Mouse (Mus musculus) cerebellum, adult (tissue): Measurements from ENCODE around the gene Abcb1a.

ENCODE experiments used
- ATAC-seq: cut with Nextera tagmentation; 2 replicates; pipeline ENCODE4 v1.9.2; 2017; ENCODE audit warnings: mild to moderate bottlenecking, moderate library complexity, mixed read lengths; ENCODE audit not compliant: insufficient number of reproducible peaks, low FRiP score, low TSS enrichment

Gene Abcb1a

DNA sequence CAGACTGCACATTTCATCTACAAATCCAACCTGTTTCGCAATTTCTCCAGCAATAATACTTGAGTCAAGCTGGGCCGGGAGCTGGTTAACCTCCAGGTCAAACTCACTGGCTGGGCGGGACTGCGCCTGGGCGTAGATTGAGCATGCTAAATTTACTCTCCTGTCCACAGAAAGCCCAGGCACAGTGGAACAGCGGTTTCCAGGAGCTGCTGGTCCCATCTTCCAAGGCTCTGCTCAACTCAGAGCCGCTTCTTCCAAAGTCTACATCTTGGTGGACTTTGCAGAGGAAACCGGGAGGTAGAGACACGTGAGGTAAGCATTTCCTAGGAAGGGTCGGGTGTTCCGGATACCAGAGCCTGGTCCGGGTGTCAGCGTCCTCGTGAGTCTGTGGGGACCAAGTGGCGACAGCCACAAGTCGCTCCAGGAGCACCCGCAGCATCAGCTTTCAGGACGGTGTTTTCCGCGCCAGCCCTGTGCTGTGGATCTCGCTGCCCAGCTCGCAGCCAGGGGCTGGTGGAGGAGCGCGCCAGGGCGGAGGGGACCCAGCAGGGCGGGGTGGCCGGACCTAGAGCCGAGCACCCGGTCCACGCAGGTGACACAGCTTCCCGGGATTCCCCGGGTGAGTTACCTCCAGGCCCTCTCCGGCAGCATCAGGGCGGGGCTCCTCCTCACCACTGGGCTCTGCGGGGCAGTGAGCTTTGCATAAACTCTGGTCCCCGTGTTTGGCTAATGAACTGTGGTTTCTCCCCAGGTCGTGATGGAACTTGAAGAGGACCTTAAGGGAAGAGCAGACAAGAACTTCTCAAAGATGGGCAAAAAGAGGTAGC lies at the start of gene Abcb1a:
Gene Abcb1a, plus strand, starts transcription at position 167 of the 827 bp plus-strand sequence.
- peak; percentile 56 for ATAC-seq

DNA sequence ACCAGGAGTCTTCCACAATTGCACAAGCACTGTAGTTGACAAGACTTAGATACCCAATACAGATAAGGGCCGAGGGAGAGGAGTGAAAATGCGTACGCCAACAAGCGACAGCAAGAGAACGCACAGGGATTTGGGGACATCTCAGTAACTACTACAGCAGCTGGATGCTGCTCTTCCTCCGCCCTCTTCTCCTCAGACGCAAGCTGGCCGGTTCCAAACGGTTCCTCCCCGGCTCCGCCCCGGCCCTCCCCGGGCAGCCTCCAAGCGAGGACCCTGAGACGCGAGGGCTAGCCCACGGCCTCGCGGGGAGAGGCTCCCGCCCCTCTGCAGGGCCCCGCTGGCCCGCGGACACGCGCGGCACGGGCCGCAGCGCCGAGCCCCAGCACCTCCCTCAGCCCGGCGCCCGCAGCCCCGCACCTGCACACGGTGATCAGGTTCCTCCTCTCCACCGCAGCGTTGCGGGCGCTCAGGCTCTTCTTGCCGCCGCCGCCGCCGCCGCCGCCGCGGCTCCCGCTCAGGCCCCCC lies 37.7 kb upstream of the Abcb1a start:
- ATAC-seq, result peak; percentile 69

DNA sequence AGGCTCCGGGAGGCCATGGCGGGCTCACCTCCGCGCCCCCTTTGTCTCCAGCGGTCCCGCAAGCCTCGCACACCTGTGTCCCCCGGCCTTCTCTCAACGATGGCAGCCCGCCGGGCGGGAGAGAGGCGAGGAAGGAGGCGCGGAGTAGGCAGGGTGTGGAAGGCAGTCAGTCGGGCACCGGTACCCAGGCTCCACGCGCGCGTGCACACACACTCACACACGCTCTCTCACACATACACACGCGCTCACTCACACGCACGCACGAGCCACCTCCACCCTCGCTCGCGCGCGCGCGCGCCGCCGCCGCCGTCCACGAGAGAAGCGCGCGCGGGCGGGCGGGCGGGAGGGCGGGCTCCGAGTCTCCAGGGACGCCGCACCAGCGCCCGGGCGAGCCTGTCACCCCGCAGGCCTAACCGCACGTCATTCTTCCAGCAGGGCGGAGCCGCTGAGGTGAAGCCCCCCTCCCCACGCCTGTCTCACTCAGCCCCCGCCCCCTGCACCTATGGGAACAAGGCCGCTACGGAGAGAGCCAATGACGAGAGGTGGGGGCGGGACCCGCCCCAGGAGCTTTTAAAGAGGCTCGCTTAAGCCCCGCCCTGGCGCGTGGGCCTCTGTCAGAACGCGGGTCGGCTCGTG lies 37.2 kb upstream of the Abcb1a start, which contains the start of gene Rundc3b:
Gene Rundc3b, minus strand, starts transcription at position 357 of the 636 bp plus-strand sequence.
- ATAC-seq, result peak; percentile 91

DNA sequence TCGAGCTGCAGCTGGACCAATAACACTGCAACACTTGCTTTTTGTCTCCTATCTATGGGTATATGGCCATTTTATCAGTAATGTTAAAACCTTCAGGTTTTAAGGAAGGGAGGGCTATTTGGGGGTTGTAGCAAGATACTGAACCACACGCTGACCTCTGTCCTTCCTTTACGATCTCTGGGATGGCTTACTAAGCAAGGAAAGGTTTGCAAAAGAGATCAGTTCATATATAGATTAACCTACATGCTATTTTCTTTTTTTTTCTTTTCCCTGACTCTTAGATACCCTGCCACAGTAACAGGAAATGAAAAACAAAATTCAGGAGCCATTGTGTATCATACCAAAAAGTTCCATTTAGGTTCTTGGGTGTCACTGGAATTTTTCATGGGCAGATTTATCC lies 27.0 kb upstream of the Abcb1a start:
- no peak for ATAC-seq

DNA sequence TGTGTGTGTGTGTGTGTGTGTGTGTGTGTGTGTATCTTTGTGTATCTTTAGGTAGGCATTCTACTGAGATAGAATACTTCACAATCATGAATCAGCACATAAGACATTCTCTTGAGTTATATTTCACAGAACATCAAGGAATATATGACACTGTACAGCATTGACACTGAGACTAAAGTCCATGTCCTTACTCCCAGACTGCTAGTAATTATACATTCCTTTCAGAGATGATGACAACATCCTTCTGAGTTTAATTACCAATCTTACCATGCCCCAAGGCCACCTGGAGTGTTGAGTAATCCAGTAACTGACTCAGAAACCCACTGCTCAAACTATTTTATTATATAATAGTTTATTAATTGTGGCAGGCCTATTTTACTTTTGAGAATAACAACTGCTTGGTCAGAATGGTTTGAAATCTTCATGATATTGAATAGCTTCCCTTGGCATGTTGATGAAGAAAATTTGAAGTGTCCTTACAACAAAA lies 25.3 kb upstream of the Abcb1a start:
- no peak for ATAC-seq

DNA sequence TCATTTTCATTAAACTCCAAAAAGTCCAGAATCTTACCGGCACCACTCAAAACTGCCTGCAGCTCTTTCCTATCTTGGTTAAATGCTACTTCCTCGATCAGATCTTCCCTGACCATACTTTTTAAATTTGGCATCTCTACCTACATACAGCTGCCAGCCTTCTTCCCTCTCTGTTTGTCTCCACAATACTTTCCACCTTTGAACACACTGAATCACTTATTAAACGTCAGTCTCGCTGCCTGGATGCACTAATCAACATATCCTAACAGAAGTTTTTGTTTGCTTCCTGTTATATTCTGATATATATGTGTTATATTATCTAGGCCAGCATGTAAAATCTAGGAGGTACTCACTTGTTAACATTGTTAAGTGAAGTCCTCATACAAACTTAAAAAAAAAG lies 11.6 kb upstream of the Abcb1a start:
- ATAC-seq, result no peak

DNA sequence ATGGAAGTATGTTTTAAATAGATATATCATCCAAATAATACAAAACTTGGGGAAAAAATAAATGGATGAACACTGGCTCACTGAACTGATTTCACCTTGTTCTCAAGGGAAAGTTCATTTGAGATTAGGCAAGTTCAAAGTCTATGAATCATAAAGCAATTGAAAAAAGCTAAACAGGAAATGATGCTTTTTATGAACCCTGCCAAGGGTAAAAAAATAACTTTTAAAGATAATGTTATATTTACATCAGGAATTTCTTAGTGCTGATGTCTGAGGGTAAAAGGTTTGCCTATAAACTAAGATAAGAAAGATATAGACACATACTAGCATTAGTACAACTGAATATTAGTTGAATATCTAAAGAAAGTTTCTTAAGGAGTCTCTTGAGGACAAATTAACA lies 11.1 kb upstream of the Abcb1a start:
- no peak for ATAC-seq

DNA sequence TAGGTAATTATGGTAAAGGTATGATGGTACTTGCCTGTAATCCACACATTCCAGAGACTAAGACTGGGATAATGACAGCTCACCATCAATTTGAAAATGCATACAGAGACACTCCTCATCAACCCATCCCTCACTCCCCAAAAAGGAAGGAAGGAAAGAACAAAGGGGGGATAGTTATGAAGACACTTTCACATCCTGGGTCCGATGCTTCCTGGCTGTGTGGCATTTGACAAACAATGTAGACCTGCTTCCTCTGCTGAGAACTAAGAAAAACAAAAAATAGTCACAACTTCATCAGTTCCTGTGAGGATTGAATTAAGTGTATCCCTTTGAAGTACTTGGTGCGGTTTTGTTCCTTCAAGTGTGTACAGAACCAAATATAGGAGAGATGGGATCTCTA lies 7.8 kb upstream of the Abcb1a start:
- no peak for ATAC-seq

DNA sequence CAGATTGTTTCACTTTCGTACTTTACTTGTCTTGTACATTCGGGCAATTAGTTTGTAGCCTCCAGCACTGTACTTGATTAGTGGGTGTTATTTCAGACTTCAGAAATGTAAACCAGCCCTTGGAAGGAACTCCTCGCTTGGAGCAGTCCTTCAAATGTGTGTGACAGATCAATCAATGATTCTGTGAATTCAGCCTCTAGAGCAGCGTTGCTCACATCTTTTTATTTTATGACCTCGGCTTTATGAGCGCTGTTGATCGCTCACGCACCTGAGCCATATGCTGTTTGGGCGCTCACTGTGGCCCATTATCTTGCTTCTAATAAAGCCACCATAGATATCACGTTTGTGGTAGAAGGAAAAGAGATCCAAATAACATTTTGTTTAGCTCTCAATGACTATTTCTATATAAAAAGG lies 868 bp downstream of the Abcb1a start:
- ATAC-seq, result no peak

DNA sequence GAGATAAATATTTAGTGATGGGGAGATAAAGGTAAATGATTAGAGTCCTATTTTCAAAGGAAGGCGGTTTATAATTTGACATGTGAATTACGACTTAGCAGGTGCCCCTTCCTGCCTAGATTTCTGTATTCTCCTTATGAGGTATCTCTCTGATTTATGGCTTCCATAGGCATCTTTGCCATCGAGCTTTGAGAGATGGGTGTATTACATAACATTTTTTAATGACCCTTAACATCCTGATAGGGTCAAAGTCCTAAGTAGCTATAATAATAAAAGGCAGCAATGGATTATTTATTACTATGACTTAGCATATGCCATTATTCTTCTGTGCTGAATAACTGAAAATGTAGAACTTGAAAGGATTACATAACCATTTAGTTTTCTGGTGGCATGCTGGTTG lies 4.8 kb downstream of the Abcb1a start:
- ATAC-seq, result no peak

DNA sequence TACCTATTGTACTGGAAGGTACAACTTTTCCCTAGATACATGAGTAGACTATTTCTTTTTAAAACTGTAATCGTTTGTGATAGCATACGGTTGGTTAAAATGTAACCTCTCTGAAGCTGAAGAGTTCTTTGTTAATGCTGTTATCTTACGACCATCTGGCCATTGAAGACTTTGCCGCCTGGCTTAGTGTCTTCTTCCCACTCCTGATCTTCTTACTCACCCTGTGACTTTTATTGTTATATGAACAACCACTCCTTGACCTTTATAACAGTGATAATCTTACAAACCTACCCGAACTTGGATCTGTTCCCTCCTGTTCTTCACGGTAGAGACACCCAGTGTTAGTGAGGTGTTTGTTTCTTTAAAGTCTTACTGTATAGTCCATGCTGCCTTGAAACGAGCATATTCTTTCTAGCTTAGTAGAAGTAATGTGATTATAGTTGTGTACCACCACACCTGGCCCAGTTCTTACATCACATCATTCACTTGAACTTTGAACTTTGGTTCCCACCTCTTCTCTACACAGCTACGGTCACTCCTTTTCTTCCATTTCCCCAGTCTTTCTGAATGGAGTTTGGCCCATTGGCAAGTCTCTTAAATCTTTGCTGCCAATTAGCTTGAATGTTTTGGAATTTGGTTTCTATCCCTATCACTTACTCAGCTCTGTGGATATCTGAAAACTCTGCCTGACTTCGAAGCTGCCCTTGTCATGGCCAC lies 8.0 kb downstream of the Abcb1a start:
- ATAC-seq, result no peak

DNA sequence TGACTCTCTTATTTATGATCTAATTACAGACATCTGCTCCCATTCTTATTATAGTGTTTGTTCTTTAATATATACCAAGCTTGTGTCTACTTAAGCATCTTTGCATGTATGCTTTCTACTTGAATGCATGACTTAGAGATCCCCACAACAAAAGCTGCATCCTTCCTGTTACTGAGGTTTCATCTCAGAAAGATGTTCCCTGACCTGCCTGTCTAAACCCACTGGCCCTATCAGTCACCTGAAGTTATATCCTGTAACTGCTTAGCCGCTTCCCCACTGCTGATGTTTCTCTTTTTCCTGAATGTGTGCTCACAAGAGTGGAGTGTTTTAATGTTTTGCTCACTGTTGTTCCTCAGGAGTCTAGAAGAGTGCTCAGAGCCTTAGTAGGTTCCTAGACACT lies 9.7 kb downstream of the Abcb1a start:
- no peak for ATAC-seq

DNA sequence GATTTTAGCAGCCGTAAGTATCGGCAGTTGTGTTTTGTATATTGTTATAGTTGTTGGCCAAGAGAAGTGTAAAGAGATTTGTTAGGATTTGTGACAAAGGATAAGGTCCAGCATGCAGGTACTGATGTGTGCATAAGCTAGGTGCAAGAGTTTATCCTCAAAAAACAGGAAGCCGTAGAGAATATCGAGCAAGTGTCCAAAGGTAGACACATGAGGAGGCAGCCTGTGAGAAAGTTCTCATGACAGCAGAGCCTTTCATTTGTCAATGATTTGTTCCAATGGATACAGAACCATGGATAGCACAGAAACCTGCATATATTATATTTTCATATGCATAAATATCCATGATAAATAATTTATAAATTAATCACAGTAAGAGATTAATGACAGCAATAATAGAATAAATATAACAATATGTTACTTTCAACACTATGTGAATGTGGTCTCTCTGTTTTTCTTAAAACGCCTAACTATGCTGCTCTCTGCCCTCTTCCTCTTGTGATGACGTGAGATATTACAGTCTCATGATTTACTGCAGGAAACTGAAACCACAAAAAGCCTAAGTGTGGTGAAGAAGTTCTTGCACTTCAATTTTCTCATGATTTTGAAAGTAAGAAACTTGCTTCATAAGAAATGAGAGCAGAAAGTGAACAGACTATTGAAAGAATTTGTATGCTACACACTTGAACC lies 15.5 kb downstream of the Abcb1a start:
- ATAC-seq, result no peak

DNA sequence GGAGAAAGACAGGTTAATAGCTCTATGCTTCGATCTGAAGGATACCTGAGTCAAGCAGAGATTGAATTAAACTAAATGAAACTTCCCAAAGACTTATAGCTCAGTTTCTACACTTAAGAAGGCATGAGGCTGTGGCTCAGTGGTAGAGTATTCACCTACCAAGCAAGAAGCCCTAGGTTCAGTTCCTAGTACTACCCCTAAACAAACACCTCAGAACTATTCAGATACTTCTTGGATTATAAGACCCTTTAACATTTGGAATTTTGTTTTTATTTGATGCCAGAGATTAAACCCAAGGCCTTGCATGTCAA lies 16.0 kb downstream of the Abcb1a start:
- no peak for ATAC-seq

DNA sequence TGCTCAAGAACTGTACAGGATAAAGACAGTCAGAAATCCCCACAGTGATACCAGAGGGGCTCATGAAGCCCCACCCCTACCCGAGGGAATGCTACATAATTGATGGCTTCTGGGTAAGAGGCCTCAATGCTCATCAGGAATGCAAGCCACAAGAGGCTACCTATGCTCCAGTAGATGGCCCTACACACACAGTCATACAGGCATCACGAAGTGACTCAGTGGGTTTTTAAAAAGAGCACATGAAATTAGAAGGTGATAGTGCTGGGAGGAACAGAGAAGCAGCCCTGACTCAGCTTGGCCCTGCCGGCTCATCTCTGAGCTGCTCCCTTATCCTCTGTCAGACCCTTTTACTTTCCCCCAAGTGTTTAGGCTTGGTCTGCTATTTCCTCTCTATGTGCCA lies 21.3 kb downstream of the Abcb1a start:
- no peak for ATAC-seq

DNA sequence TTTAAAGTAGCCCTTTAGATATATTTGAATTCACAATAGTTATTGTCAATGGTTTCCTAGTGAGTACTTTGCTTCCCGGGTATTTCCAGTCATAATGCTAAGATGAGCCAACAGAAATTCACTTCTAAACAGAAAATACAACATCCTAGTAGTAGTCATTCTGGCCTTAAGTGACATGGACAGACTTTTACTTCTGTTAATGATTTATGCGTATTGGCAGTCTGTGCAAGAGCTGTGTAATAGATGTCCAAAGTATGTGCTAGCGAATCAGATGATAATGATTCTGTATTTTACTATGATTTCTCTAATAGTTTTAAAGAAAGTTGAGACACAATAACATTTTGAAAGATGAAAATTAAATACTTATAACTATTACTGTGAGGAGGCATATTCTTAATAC lies 23.8 kb downstream of the Abcb1a start:
- ATAC-seq, result no peak

DNA sequence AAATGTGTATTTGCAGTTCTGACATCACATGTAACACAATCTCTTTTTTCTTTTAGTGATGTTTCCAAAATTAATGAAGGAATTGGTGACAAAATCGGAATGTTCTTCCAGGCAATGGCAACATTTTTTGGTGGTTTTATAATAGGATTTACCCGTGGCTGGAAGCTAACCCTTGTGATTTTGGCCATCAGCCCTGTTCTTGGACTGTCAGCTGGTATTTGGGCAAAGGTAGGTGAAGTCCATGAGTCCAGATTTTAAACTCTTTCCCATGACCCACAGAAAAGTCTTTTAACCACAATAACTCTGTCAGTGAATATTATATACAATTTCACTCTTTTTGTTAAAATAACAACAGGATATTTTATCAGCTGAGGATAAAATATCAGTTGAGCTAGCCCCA lies 26.2 kb downstream of the Abcb1a start:
- no peak for ATAC-seq

DNA sequence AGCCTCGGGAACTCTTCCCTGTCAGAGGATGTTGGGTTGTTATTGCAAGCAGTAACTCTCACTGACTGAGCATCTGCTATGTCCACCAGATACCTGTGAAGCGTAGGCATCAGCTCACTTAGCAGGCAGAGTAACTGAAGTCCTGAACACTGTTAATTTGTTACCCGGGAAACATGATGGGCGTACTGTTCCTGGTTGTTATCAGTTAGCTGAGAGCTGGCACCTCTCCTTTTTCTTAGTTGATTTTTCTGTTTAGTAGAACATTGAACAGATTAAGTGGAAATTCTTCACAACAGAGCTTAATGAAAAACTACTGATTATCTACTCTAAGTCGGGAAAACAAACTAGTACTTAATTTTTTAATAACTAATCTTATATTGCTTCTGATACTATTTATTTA lies 27.7 kb downstream of the Abcb1a start:
- ATAC-seq, result no peak

DNA sequence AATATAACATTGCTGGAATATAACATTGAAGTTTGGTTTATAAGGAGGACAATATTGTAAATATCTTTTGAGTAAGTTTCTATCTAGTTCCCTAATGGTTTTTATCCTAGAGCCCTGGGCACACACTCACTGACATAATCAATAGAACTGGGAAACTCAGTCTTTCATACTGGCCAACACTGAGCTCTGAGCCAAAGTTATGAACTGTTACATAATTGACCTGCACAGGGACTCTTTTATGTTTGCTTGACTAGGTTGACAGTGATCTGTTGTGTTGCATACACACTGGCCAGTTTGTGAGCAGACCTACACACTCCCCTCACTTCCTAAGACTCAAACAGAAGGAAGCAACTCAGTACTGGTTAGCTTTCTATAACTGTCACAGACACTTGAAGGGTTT lies 56.2 kb downstream of the Abcb1a start:
- ATAC-seq, result no peak

DNA sequence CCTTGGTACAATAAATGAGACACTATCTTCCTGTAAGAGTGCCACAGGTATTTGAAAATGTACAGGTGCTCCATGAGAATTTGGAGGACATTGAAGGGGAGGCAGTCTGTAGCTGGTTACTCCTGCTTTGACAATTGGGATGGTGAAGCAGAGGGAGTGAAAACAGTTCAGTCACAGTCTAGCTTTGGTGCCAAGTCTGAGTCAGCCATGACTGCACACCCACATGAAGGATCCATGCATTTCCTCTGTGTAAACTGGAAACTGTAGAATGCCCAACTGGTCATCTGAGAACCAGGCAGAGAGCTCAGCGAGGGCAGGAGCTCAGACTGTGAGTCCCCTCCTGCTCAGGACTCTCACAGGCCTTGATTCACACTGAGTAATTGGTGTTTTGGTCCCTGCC lies 59.7 kb downstream of the Abcb1a start:
- ATAC-seq, result no peak; the same call in 1 of the 2 replicates

DNA sequence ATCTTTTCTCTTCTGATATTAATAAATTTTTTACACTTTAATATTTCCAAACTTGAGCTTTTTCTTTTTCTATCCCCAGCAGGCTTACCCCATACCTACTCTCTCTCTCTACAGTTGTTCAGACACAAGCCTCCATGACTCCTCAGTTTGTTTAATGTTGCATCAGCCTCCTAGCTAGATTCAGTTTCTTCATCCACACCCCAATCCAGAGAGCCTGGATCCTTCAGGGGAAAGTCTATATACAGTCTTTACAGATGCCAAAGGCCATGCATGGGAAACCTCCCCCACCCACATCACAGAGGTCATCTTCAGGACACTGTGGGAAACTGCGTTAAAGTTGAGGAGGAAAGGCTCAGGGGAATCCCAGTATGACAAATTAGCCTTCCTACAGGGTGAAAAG lies 62.3 kb downstream of the Abcb1a start:
- ATAC-seq, result no peak
